Mouse (Mus musculus) embryonic facial prominence, embryonic 10.5 days (tissue): Measurements from ENCODE around the gene Krtap1-3. TPM values are rescaled to one million over a fixed set of nuclear protein-coding genes. Genes with fewer than 3 reads are reported as not detected.

ENCODE experiments used
- DNase-seq: peaks from one replicate; pipeline ENCODE4 v3.0.0-alpha.2; 2017; ENCODE audit warnings: low spot score
- H3K27ac ChIP-seq: fragments of 300-500 bp; sonication (generic); replicated peaks from 2 replicates; pipeline ENCODE4 v1.5.1; 2016; ENCODE audit warnings: mild to moderate bottlenecking
- H3K27me3 ChIP-seq: fragments of 300-500 bp; sonication (generic); replicated peaks from 2 replicates; pipeline ENCODE4 v1.6.1; 2016; ENCODE audit warnings: low read depth, mild to moderate bottlenecking; ENCODE audit not compliant: poor library complexity, severe bottlenecking
- H3K36me3 ChIP-seq: fragments of 300-500 bp; sonication (generic); replicated peaks from 2 replicates; pipeline ENCODE4 v1.6.1; 2016; ENCODE audit warnings: mild to moderate bottlenecking, moderate library complexity
- H3K4me1 ChIP-seq: fragments of 300-500 bp; sonication (generic); 2 replicates; pipeline ENCODE4 v1.6.1; 2016
- H3K4me3 ChIP-seq: fragments of 300-500 bp; sonication (generic); 2 replicates; pipeline ENCODE4 v1.5.1; 2016; ENCODE audit warnings: mild to moderate bottlenecking, moderate library complexity
- H3K9me3 ChIP-seq: fragments of 300-500 bp; sonication (generic); 2 replicates; pipeline ENCODE4 v1.6.1; 2016; ENCODE audit warnings: mild to moderate bottlenecking
- WGBS: fragments of 180-500 bp; shearing (Covaris S2); methylation state at CpG from one replicate; pipeline ENCODE4 v1.1.7; 2016; 5-methylcytosine and 5-hydroxymethylcytosine counted together
- polyA plus RNA-seq: library from polyadenylated mRNA; unstranded; fragments of >200 nt; fragmentation: Nextera tagmentation; extraction: Ambion mirVana; gene quantifications from 2 replicates; pipeline ENCODE4 v1.2.1, GENCODE M21; 2016

Krtap1-3 gene
- polyA plus RNA-seq, 1 experiment from 2014 or later = not detected

GRCm38 (mm10) chr11:99550765-99551164, 40.4 kb downstream of the Krtap1-3 start, which contains the start of gene Krtap3-3:
Gene Krtap3-3, minus strand, starts transcription at chr11:99550865.
- Histone ChIP-seq H3K4me3 (no peak within 1 kb of the TSS), H3K36me3 (no peaks in the 10 kb centered on the region), H3K4me1 (no peaks in the 10 kb centered on the region), H3K27me3 (no peaks in the 10 kb centered on the region), H3K27ac (no peak within 1 kb of the TSS), H3K9me3 (no peaks in the 10 kb centered on the region)
- DNase-seq = no peak
- WGBS = 71% methylated on average over 4 of the region's 4 CpGs

- Histone ChIP-seq H3K36me3 (no peaks in the 10 kb centered on the region), H3K9me3 (no peaks in the 10 kb centered on the region), H3K4me3 (no peak overlapping the region), H3K27ac (no peak overlapping the region), H3K27me3 (no peaks in the 10 kb centered on the region), H3K4me1 (no peaks in the 10 kb centered on the region)
- no peak for DNase-seq
These were observed 43.2 kb downstream of the Krtap1-3 start for GRCm38 (mm10) chr11:99547892-99548291.

Other genes with a start within 250 kb of the Krtap1-3 start
- 0.15 TPM in 1 of 2 replicates, not detected in the other for gene Krt27, start 240.2 kb downstream of the Krtap1-3 start, polyA plus RNA-seq
- gene Krt28, start 216.4 kb downstream of the Krtap1-3 start, polyA plus RNA-seq = 0.26 and 0.39 TPM in 2 replicates
- 18.6 and 25.3 TPM in 2 replicates for gene Krt10, start 202.0 kb downstream of the Krtap1-3 start, polyA plus RNA-seq
- not detected in 2 replicates for gene Krt12, start 169.1 kb downstream of the Krtap1-3 start, polyA plus RNA-seq
- gene Krt20, start 153.2 kb downstream of the Krtap1-3 start, polyA plus RNA-seq = 0.97 and 1.00 TPM in 2 replicates
- gene Krt23, start 98.2 kb downstream of the Krtap1-3 start, polyA plus RNA-seq = 0.21 and 0.31 TPM in 2 replicates
- not detected in 2 replicates for gene Krt39, start 70.0 kb downstream of the Krtap1-3 start, polyA plus RNA-seq
- not detected in 2 replicates for gene Krt40, start 48.2 kb downstream of the Krtap1-3 start, polyA plus RNA-seq
- not detected in 2 replicates for gene Krtap3-3, start 40.5 kb downstream of the Krtap1-3 start, polyA plus RNA-seq
- gene Krtap3-2, start 34.5 kb downstream of the Krtap1-3 start, polyA plus RNA-seq = not detected in 2 replicates
- not detected in 2 replicates for gene Gm11939, start 31.9 kb downstream of the Krtap1-3 start, polyA plus RNA-seq
- gene Krtap3-1, start 24.7 kb downstream of the Krtap1-3 start, polyA plus RNA-seq = not detected in 2 replicates
- not detected in 2 replicates for gene Krtap1-5, start 10.3 kb downstream of the Krtap1-3 start, polyA plus RNA-seq
- gene Krtap1-4, start 7.7 kb downstream of the Krtap1-3 start, polyA plus RNA-seq = not detected in 2 replicates
- gene Krtap9-3, start 6.8 kb upstream of the Krtap1-3 start, polyA plus RNA-seq = not detected in 2 replicates
- not detected in 2 replicates for gene Gm11938, start 12.0 kb upstream of the Krtap1-3 start, polyA plus RNA-seq
- not detected in 2 replicates for gene Gm11937, start 18.9 kb upstream of the Krtap1-3 start, polyA plus RNA-seq
- not detected in 2 replicates for gene Krtap2-4, start 23.5 kb upstream of the Krtap1-3 start, polyA plus RNA-seq
- not detected in 2 replicates for gene Gm11562, start 29.1 kb upstream of the Krtap1-3 start, polyA plus RNA-seq
- gene Krtap4-1, start 36.9 kb upstream of the Krtap1-3 start, polyA plus RNA-seq = not detected in 2 replicates
- not detected in 2 replicates for gene Krtap4-2, start 43.7 kb upstream of the Krtap1-3 start, polyA plus RNA-seq
- not detected in 2 replicates for gene Krtap4-7, start 52.8 kb upstream of the Krtap1-3 start, polyA plus RNA-seq
- not detected in 2 replicates for gene Gm11555, start 58.9 kb upstream of the Krtap1-3 start, polyA plus RNA-seq
- gene Gm11563, start 67.6 kb upstream of the Krtap1-3 start, polyA plus RNA-seq = not detected in 2 replicates
- gene Krtap4-6, start 74.6 kb upstream of the Krtap1-3 start, polyA plus RNA-seq = not detected in 2 replicates
- gene Gm14190, start 99.4 kb upstream of the Krtap1-3 start, polyA plus RNA-seq = not detected in 2 replicates
- not detected in 2 replicates for gene Gm14180, start 143.0 kb upstream of the Krtap1-3 start, polyA plus RNA-seq
- gene Gm11595, start 181.6 kb upstream of the Krtap1-3 start, polyA plus RNA-seq = not detected in 2 replicates
- not detected in 2 replicates for gene Krtap4-8, start 189.4 kb upstream of the Krtap1-3 start, polyA plus RNA-seq
- not detected in 2 replicates for gene Krtap4-9, start 193.9 kb upstream of the Krtap1-3 start, polyA plus RNA-seq
- not detected in 2 replicates for gene Gm11596, start 202.1 kb upstream of the Krtap1-3 start, polyA plus RNA-seq
- not detected in 2 replicates for gene Gm11569, start 207.6 kb upstream of the Krtap1-3 start, polyA plus RNA-seq
- gene Gm11554, start 213.1 kb upstream of the Krtap1-3 start, polyA plus RNA-seq = not detected in 2 replicates
- not detected in 2 replicates for gene Krtap4-13, start 218.6 kb upstream of the Krtap1-3 start, polyA plus RNA-seq
- gene Gm11564, start 224.3 kb upstream of the Krtap1-3 start, polyA plus RNA-seq = not detected in 2 replicates
- not detected in 2 replicates for gene 2300003K06Rik, start 246.7 kb upstream of the Krtap1-3 start, polyA plus RNA-seq